Mouse (Mus musculus) MEL (cell line): ENCODE measurements around the gene Top3a. TPM values are rescaled to one million over a fixed set of nuclear protein-coding genes. Genes with fewer than 3 reads are reported as not detected.

Experiments
- DNase-seq: peaks from one replicate; pipeline ENCODE4 v3.0.0; 2011; ENCODE audit warnings: low read depth, low spot score
- H3K27ac ChIP-seq: 2 replicates; pipeline ENCODE4 v1.5.1; 2012; ENCODE audit warnings: low read depth, mild to moderate bottlenecking, control low read depth, low read length, moderate library complexity; ENCODE audit not compliant: control insufficient read depth
- H3K27me3 ChIP-seq, 2 experiments: fragments of 150-350 bp in 1 of 2; sonication (generic) in 1 of 2; 2 replicates each; pipeline ENCODE4 v1.6.1; 2012; ENCODE audit warnings: low read length in 2 of 2, mild to moderate bottlenecking in 2 of 2, improper control_type of control experiment in 1 of 2, moderate library complexity in 1 of 2; ENCODE audit not compliant: insufficient read depth in 2 of 2, control insufficient read depth in 1 of 2
- H3K36me3 ChIP-seq, 2 experiments: 2 replicates each; pipeline ENCODE4 v1.6.1; 2012 to 2014; ENCODE audit warnings: low read length in 2 of 2, improper control_type of control experiment in 1 of 2, inconsistent platforms in 1 of 2, mild to moderate bottlenecking in 1 of 2; ENCODE audit not compliant: insufficient read depth in 2 of 2, control insufficient read depth in 1 of 2
- H3K4me1 ChIP-seq, 2 experiments: fragments of 150-350 bp in 1 of 2; sonication (generic) in 1 of 2; 2 replicates each; pipeline ENCODE4 v1.6.1; 2012; ENCODE audit warnings: low read length in 2 of 2, improper control_type of control experiment in 1 of 2, mild to moderate bottlenecking in 1 of 2; ENCODE audit not compliant: insufficient read depth in 2 of 2, control insufficient read depth in 1 of 2
- H3K4me3 ChIP-seq, 2 experiments: fragments of 150-350 bp in 1 of 2; sonication (generic) in 1 of 2; 2 replicates each; pipeline ENCODE4 v1.5.1; 2012; ENCODE audit warnings: low read depth in 2 of 2, low read length in 2 of 2, mild to moderate bottlenecking in 2 of 2, moderate library complexity in 2 of 2, control low read depth in 1 of 2, improper control_type of control experiment in 1 of 2; ENCODE audit not compliant: control insufficient read depth in 1 of 2, insufficient read depth in 1 of 2
- H3K79me2 ChIP-seq: 2 replicates; pipeline ENCODE4 v1.6.1; 2012; ENCODE audit warnings: mild to moderate bottlenecking, low read length, moderate library complexity; ENCODE audit not compliant: control insufficient read depth, poor library complexity, insufficient read depth
- H3K9ac ChIP-seq: 2 replicates; pipeline ENCODE4 v1.6.1; 2012; ENCODE audit warnings: low read depth, mild to moderate bottlenecking, control low read depth, low read length, moderate library complexity; ENCODE audit not compliant: control insufficient read depth, poor library complexity, severe bottlenecking
- H3K9me3 ChIP-seq: fragments of 150-350 bp; sonication (generic); replicated peaks from 2 replicates; pipeline ENCODE4 v1.6.1; 2012; ENCODE audit warnings: mild to moderate bottlenecking, low read length, improper control_type of control experiment, moderate library complexity; ENCODE audit not compliant: insufficient read depth
- BHLHE40 ChIP-seq: IDR thresholded peaks from 2 replicates; pipeline ENCODE4 v1.6.1; 2012; ENCODE audit warnings: low read depth, mild to moderate bottlenecking, inconsistent platforms, low read length, improper control_type of control experiment, borderline replicate concordance
- CHD1 ChIP-seq: IDR thresholded peaks from 2 replicates; pipeline ENCODE4 v1.6.1; 2012; ENCODE audit warnings: low read depth, mild to moderate bottlenecking, inconsistent platforms, low read length, improper control_type of control experiment
- CHD2 ChIP-seq: IDR thresholded peaks from 2 replicates; pipeline ENCODE4 v1.6.1; 2011; ENCODE audit warnings: low read length, improper control_type of control experiment
- CTCF ChIP-seq, 3 experiments: IDR thresholded peaks in 2 of 3; conservative IDR thresholded peaks in 1 of 3; 2 replicates each; pipeline ENCODE4 v1.5.1; 2011 to 2012; ENCODE audit warnings: low read length in 3 of 3, low read depth in 2 of 3, mild to moderate bottlenecking in 2 of 3, improper control_type of control experiment in 1 of 3, inconsistent platforms in 1 of 3, mixed read lengths in 1 of 3, moderate library complexity in 1 of 3; ENCODE audit not compliant: control insufficient read depth in 1 of 3, insufficient read depth in 1 of 3, poor library complexity in 1 of 3, severe bottlenecking in 1 of 3
- ELF1 ChIP-seq: IDR thresholded peaks from 2 replicates; pipeline ENCODE4 v1.6.1; 2014; ENCODE audit warnings: low read depth, mild to moderate bottlenecking, inconsistent platforms, low read length, improper control_type of control experiment, moderate library complexity
- EP300 ChIP-seq, 2 experiments: IDR thresholded peaks; 2 replicates each; pipeline ENCODE4 v1.6.1; 2011; ENCODE audit warnings: improper control_type of control experiment in 2 of 2, low read length in 2 of 2, low read depth in 1 of 2, mild to moderate bottlenecking in 1 of 2
- ETS1 ChIP-seq: IDR thresholded peaks from 2 replicates; pipeline ENCODE4 v1.6.1; 2012; ENCODE audit warnings: low read depth, mild to moderate bottlenecking, inconsistent platforms, low read length, improper control_type of control experiment, moderate library complexity
- GABPA ChIP-seq: IDR thresholded peaks from 2 replicates; pipeline ENCODE4 v1.6.1; 2012; ENCODE audit warnings: low read depth, mild to moderate bottlenecking, inconsistent platforms, low read length, improper control_type of control experiment, moderate library complexity
- GATA1 ChIP-seq: IDR thresholded peaks from 2 replicates; pipeline ENCODE4 v1.6.1; 2011; ENCODE audit warnings: low read depth, low read length, improper control_type of control experiment
- HCFC1 ChIP-seq: IDR thresholded peaks from 2 replicates; pipeline ENCODE4 v1.6.1; 2012; ENCODE audit warnings: low read depth, mild to moderate bottlenecking, inconsistent platforms, low read length, improper control_type of control experiment, moderate library complexity
- KAT2A ChIP-seq: conservative IDR thresholded peaks from 2 replicates; pipeline ENCODE4 v1.6.1; 2012; ENCODE audit warnings: low read depth, low read length, improper control_type of control experiment, inconsistent platforms
- MAFK ChIP-seq: IDR thresholded peaks from 2 replicates; pipeline ENCODE4 v1.6.1; 2011; ENCODE audit warnings: low read depth, mild to moderate bottlenecking, low read length, improper control_type of control experiment, borderline replicate concordance
- MAZ ChIP-seq: IDR thresholded peaks from 2 replicates; pipeline ENCODE4 v1.6.1; 2012; ENCODE audit warnings: low read depth, mild to moderate bottlenecking, inconsistent platforms, low read length, improper control_type of control experiment
- MEF2A ChIP-seq: IDR thresholded peaks from 2 replicates; pipeline ENCODE4 v1.6.1; 2014; ENCODE audit warnings: low read depth, mild to moderate bottlenecking, inconsistent platforms, low read length, improper control_type of control experiment; ENCODE audit not compliant: poor library complexity, insufficient replicate concordance, severe bottlenecking; ENCODE audit errors: extremely low read depth
- MXI1 ChIP-seq: IDR thresholded peaks from 2 replicates; pipeline ENCODE4 v1.6.1; 2011; ENCODE audit warnings: mild to moderate bottlenecking, low read depth, low read length, improper control_type of control experiment
- MYB ChIP-seq: IDR thresholded peaks from 2 replicates; pipeline ENCODE4 v1.6.1; 2011; ENCODE audit warnings: mild to moderate bottlenecking, low read depth, low read length, improper control_type of control experiment
- MYC ChIP-seq: IDR thresholded peaks from 2 replicates; pipeline ENCODE4 v1.6.1; 2011; ENCODE audit warnings: low read depth, mild to moderate bottlenecking, low read length, improper control_type of control experiment, moderate library complexity
- NELFE ChIP-seq: IDR thresholded peaks from 2 replicates; pipeline ENCODE4 v1.6.1; 2011; ENCODE audit warnings: low read depth, low read length, improper control_type of control experiment
- NRF1 ChIP-seq: IDR thresholded peaks from 2 replicates; pipeline ENCODE4 v1.6.1; 2014; ENCODE audit warnings: low read depth, mild to moderate bottlenecking, inconsistent platforms, low read length, improper control_type of control experiment, moderate library complexity; ENCODE audit not compliant: poor library complexity, insufficient read depth, severe bottlenecking
- POLR2A ChIP-seq, 2 experiments: IDR thresholded peaks; 2 replicates each; pipeline ENCODE4 v1.6.1; 2011 to 2012; ENCODE audit warnings: low read length in 2 of 2, mild to moderate bottlenecking in 2 of 2, control low read depth in 1 of 2, improper control_type of control experiment in 1 of 2, low read depth in 1 of 2, moderate library complexity in 1 of 2; ENCODE audit not compliant: control insufficient read depth in 1 of 2, insufficient read depth in 1 of 2, poor library complexity in 1 of 2
- RAD21 ChIP-seq: IDR thresholded peaks from 2 replicates; pipeline ENCODE4 v1.6.1; 2011; ENCODE audit warnings: mild to moderate bottlenecking, low read depth, low read length, improper control_type of control experiment
- RCOR1 ChIP-seq: IDR thresholded peaks from 2 replicates; pipeline ENCODE4 v1.6.1; 2012; ENCODE audit warnings: low read depth, mild to moderate bottlenecking, inconsistent platforms, low read length, improper control_type of control experiment
- SIN3A ChIP-seq: IDR thresholded peaks from 2 replicates; pipeline ENCODE4 v1.6.1; 2012; ENCODE audit warnings: low read length, improper control_type of control experiment, inconsistent platforms
- TAL1 ChIP-seq: IDR thresholded peaks from 2 replicates; pipeline ENCODE4 v1.6.1; 2012; ENCODE audit warnings: mild to moderate bottlenecking, inconsistent platforms, low read length, moderate library complexity, mixed read lengths
- TCF12 ChIP-seq: IDR thresholded peaks from 2 replicates; pipeline ENCODE4 v1.6.1; 2014; ENCODE audit warnings: low read depth, mild to moderate bottlenecking, inconsistent platforms, low read length, improper control_type of control experiment, moderate library complexity
- UBTF ChIP-seq: IDR thresholded peaks from 2 replicates; pipeline ENCODE4 v1.6.1; 2012; ENCODE audit warnings: low read depth, mild to moderate bottlenecking, inconsistent platforms, low read length, improper control_type of control experiment, moderate library complexity, borderline replicate concordance; ENCODE audit not compliant: insufficient read depth
- USF2 ChIP-seq, 2 experiments: IDR thresholded peaks; 2 replicates each; pipeline ENCODE4 v1.6.1; 2011 to 2012; ENCODE audit warnings: improper control_type of control experiment in 2 of 2, low read length in 2 of 2, borderline replicate concordance in 1 of 2, inconsistent platforms in 1 of 2, low read depth in 1 of 2, mild to moderate bottlenecking in 1 of 2; ENCODE audit not compliant: insufficient read depth in 1 of 2
- ZC3H11A ChIP-seq: IDR thresholded peaks from 2 replicates; pipeline ENCODE4 v1.6.1; 2012; ENCODE audit warnings: low read depth, mild to moderate bottlenecking, inconsistent platforms, low read length, improper control_type of control experiment
- ZKSCAN1 ChIP-seq: IDR thresholded peaks from 2 replicates; pipeline ENCODE4 v1.6.1; 2012; ENCODE audit warnings: low read depth, mild to moderate bottlenecking, inconsistent platforms, low read length, improper control_type of control experiment, moderate library complexity
- ZMIZ1 ChIP-seq: IDR thresholded peaks from 2 replicates; pipeline ENCODE4 v1.6.1; 2012; ENCODE audit warnings: low read depth, mild to moderate bottlenecking, inconsistent platforms, low read length, improper control_type of control experiment, moderate library complexity
- ZNF384 ChIP-seq: IDR thresholded peaks from 2 replicates; pipeline ENCODE4 v1.6.1; 2012; ENCODE audit warnings: low read depth, mild to moderate bottlenecking, inconsistent platforms, low read length, improper control_type of control experiment
- polyA plus RNA-seq, 2 experiments: library from polyadenylated mRNA; stranded (reverse) in 1 of 2; unstranded in 1 of 2; fragments of >175 nt in 1 of 2; fragments of >200 nt in 1 of 2; gene quantifications; 2 replicates each; pipeline versions ENCODE4 v1.2.1 to v1.2.4; 2012; ENCODE audit warnings: low replicate concordance in 2 of 2, low read depth in 1 of 2; ENCODE audit not compliant: insufficient read length in 2 of 2, insufficient read depth in 1 of 2, missing spikeins in 1 of 2
- total RNA-seq: library from RNA; depleted of rRNA; stranded (reverse); fragments of 300-350 nt; gene quantifications from 2 replicates; pipeline ENCODE4 v1.2.3, GENCODE M21; 2012

Gene Top3a
- total and polyA plus RNA-seq, 3 experiments = 17.7 to 18.4 TPM; not detected in 1

GRCm38 (mm10) chr11:60700320-60701185 lies 76.6 kb downstream of the Top3a start (continued):
- 0 out of 2 replicates have a peak, but pooled peaks have one; percentile 28 for TF ChIP-seq KAT2A
- 0 out of 2 replicates have a peak, but pooled peaks have one; percentile 24 for TF ChIP-seq MYC
- no peak for TF ChIP-seq UBTF

- peaks cover 8 to 16% of the 10 kb centered on the region in 2 experiments for H3K4me1 ChIP-seq
- H3K36me3 ChIP-seq = peaks cover 0 to 10% of the 10 kb centered on the region in 2 experiments; a peak in 2 of 4 replicates
- H3K27me3 ChIP-seq = peaks cover 0 to 4% of the 10 kb centered on the region in 2 experiments; a peak in 1 of 4 replicates
- H3K27ac ChIP-seq = peak within 1 kb of the TSS; percentile 69
- H3K79me2 ChIP-seq = peaks cover 4% of the 10 kb centered on the region; the same call in 1 of the 2 replicates
- peak; percentile 93 for DNase-seq
- H3K9ac ChIP-seq = peak within 1 kb of the TSS; percentile 91
- no peaks in the 10 kb centered on the region for H3K9me3 ChIP-seq
- H3K4me3 ChIP-seq = peak within 1 kb of the TSS; percentile 65 to 96
- TF ChIP-seq CTCF (IDR thresholded peaks at IDR 0.05 in 2 of 3, conservative IDR thresholded peaks at IDR 0.05 in 1 of 3; ENCODE audit: control insufficient read depth in 1 of 3, insufficient read depth in 1 of 3, low read depth in 2 of 3, low read length in 3 of 3, poor library complexity in 1 of 3, severe bottlenecking in 1 of 3) = no peak
- no peak for TF ChIP-seq MAFK
- no peak for TF ChIP-seq USF2 (IDR thresholded peaks at IDR 0.05; ENCODE audit: borderline replicate concordance in 1 of 2, insufficient read depth in 1 of 2, low read depth in 1 of 2, low read length in 2 of 2)
- no peak for TF ChIP-seq CHD1
- no peak for TF ChIP-seq MYB
- TF ChIP-seq ZMIZ1 = no peak
- TF ChIP-seq TCF12 = no peak; the same call in 1 of the 2 replicates
- no peak for TF ChIP-seq GATA1
- TF ChIP-seq POLR2A (IDR thresholded peaks at IDR 0.05; ENCODE audit: control insufficient read depth in 1 of 2, insufficient read depth in 1 of 2, low read depth in 1 of 2, low read length in 2 of 2, poor library complexity in 1 of 2) = peak; percentile 67 to 71; a peak in 3 of 4 replicates
- peak; percentile 97 for TF ChIP-seq HCFC1
- TF ChIP-seq UBTF = peak; percentile 89; the same call in 1 of the 2 replicates
- no peak for TF ChIP-seq ZNF384
- TF ChIP-seq TAL1 = no peak
- TF ChIP-seq MXI1 = peak; percentile 50
- peak; percentile 99 for TF ChIP-seq MAZ
- no peak for TF ChIP-seq CHD2
- 0 out of 2 replicates have a peak, but pooled peaks have one; percentile 36 for TF ChIP-seq ELF1
- no peak for TF ChIP-seq MYC
- no peak for TF ChIP-seq ZKSCAN1
- no peak for TF ChIP-seq GABPA
- TF ChIP-seq ZC3H11A = no peak
- TF ChIP-seq NELFE = peak; percentile 59
- no peak for TF ChIP-seq RAD21
- TF ChIP-seq SIN3A = peak; percentile 52; the same call in 1 of the 2 replicates
- TF ChIP-seq ETS1 = no peak
- TF ChIP-seq RCOR1 = no peak
- peak; percentile 90 for TF ChIP-seq NRF1
- TF ChIP-seq BHLHE40 = no peak
- TF ChIP-seq MEF2A = no peak
- no peak for TF ChIP-seq EP300 (IDR thresholded peaks at IDR 0.05; ENCODE audit: low read depth in 1 of 2, low read length in 2 of 2)
Measured at GRCm38 (mm10) chr11:60699524-60700075, 77.6 kb downstream of the Top3a start, which contains the start of gene Llgl1. Llgl1 (plus strand) TSS chr11:60699723.
